Mouse (Mus musculus) CH12.LX (cell line): ENCODE results near the gene Rxfp1. TPM values are rescaled to one million over a fixed set of nuclear protein-coding genes. Genes with fewer than 3 reads are reported as not detected.

Experiments
- DNase-seq: peaks from one replicate; pipeline ENCODE4 v3.0.0-alpha.2; 2013; ENCODE audit errors: extremely low read depth
- H3K27ac ChIP-seq: 2 replicates; pipeline ENCODE4 v1.5.1; 2012; ENCODE audit warnings: low read depth, mild to moderate bottlenecking, control low read depth, moderate library complexity; ENCODE audit not compliant: insufficient read depth
- H3K27me3 ChIP-seq: replicated peaks from 2 replicates; pipeline ENCODE3; 2012; ENCODE audit warnings: inconsistent platforms
- H3K36me3 ChIP-seq, 2 experiments: replicated peaks in 1 of 2; 2 replicates each; pipeline versions ENCODE3 to v1.6.1; 2012; ENCODE audit warnings: inconsistent platforms in 1 of 2, low read length in 1 of 2, mild to moderate bottlenecking in 1 of 2, mixed read lengths in 1 of 2, moderate library complexity in 1 of 2; ENCODE audit not compliant: control insufficient read depth in 1 of 2, insufficient read depth in 1 of 2
- H3K4me1 ChIP-seq, 2 experiments: 2 replicates each; pipeline ENCODE4 v1.6.1; 2012; ENCODE audit warnings: inconsistent platforms in 1 of 2, moderate library complexity in 1 of 2; ENCODE audit not compliant: insufficient read depth in 2 of 2, control insufficient read depth in 1 of 2
- H3K4me2 ChIP-seq: 2 replicates; pipeline ENCODE4 v1.6.1; 2012; ENCODE audit warnings: low read depth, mild to moderate bottlenecking, control low read depth; ENCODE audit not compliant: poor library complexity, insufficient read depth, severe bottlenecking
- H3K4me3 ChIP-seq, 3 experiments: fragments of 150-350 bp in 1 of 3; sonication (generic) in 1 of 3; replicated peaks in 1 of 3; 2 replicates each; pipeline versions ENCODE3 to v1.5.1; 2011 to 2012; ENCODE audit warnings: low read depth in 2 of 3, low read length in 2 of 3, mild to moderate bottlenecking in 2 of 3, moderate library complexity in 2 of 3, control low read depth in 1 of 3, improper control_type of control experiment in 1 of 3, inconsistent platforms in 1 of 3, mixed read lengths in 1 of 3; ENCODE audit not compliant: poor library complexity in 1 of 3
- H3K79me2 ChIP-seq: replicated peaks from 2 replicates; pipeline ENCODE4 v1.6.1; 2012; ENCODE audit warnings: mild to moderate bottlenecking, moderate library complexity; ENCODE audit not compliant: control insufficient read depth, poor library complexity, insufficient read depth, severe bottlenecking; ENCODE audit errors: extremely low read depth
- H3K9ac ChIP-seq: 2 replicates; pipeline ENCODE4 v1.6.1; 2012; ENCODE audit warnings: low read depth, mild to moderate bottlenecking, control low read depth, moderate library complexity; ENCODE audit not compliant: insufficient read depth
- H3K9me3 ChIP-seq: replicated peaks from 2 replicates; pipeline ENCODE3; 2012; ENCODE audit warnings: low read length, inconsistent platforms, mixed read lengths
- GABPA ChIP-seq: IDR thresholded peaks from 2 replicates; pipeline ENCODE4 v1.6.1; 2012; ENCODE audit warnings: low read depth, low read length, improper control_type of control experiment, inconsistent platforms; ENCODE audit not compliant: insufficient replicate concordance
- JUN ChIP-seq: IDR thresholded peaks from 2 replicates; pipeline ENCODE4 v1.6.1; 2011; ENCODE audit warnings: low read depth, mild to moderate bottlenecking, low read length, improper control_type of control experiment, moderate library complexity; ENCODE audit not compliant: insufficient read depth
- JUND ChIP-seq: conservative IDR thresholded peaks from 2 replicates; pipeline ENCODE4 v1.6.1; 2011; ENCODE audit warnings: low read depth, low read length, improper control_type of control experiment
- NRF1 ChIP-seq: IDR thresholded peaks from 2 replicates; pipeline ENCODE4 v1.6.1; 2014; ENCODE audit warnings: low read depth, mild to moderate bottlenecking, inconsistent platforms, low read length, improper control_type of control experiment, moderate library complexity
- RAD21 ChIP-seq: IDR thresholded peaks from 2 replicates; pipeline ENCODE4 v1.6.1; 2011; ENCODE audit warnings: low read depth, mild to moderate bottlenecking, low read length, improper control_type of control experiment, moderate library complexity
- TBP ChIP-seq: conservative IDR thresholded peaks from 2 replicates; pipeline ENCODE4 v1.6.1; 2011; ENCODE audit warnings: low read depth, low read length, improper control_type of control experiment
- dilution Hi-C: fragments of 300-500 bp; cut with MboI; formaldehyde crosslinking; loops from 2 replicates; pipeline ENCODE4 v1.14.3; 2020; ENCODE audit warnings: low sequenced_read_pairs; ENCODE audit not compliant: extremely low pct_unique_long_range_greater_than_20kb, extremely low pct_ligation_motif_present
- in situ Hi-C: fragments of 300-500 bp; cut with MboI; formaldehyde crosslinking; loops from 3 replicates; pipeline ENCODE4 v1.14.3; 2019; ENCODE audit warnings: low sequenced_read_pairs, low pct_ligation_motif_present, low pct_unique_long_range_greater_than_20kb, mixed read lengths
- polyA plus RNA-seq: library from polyadenylated mRNA; unstranded; fragments of >175 nt; gene quantifications from 2 replicates; pipeline ENCODE4 v1.2.1, GENCODE M21; 2012; ENCODE audit warnings: low read depth; ENCODE audit not compliant: insufficient read length
- total RNA-seq, 2 experiments: library from RNA; depleted of rRNA; stranded (reverse); fragments of 300-350 nt in 1 of 2; fragments of >200 nt in 1 of 2; gene quantifications; 2 replicates each; pipeline ENCODE4 v1.2.3; 2012 to 2014

Gene Rxfp1
- total and polyA plus RNA-seq, 3 experiments: 0.08 to 0.87 (median 0.68) TPM

DNA sequence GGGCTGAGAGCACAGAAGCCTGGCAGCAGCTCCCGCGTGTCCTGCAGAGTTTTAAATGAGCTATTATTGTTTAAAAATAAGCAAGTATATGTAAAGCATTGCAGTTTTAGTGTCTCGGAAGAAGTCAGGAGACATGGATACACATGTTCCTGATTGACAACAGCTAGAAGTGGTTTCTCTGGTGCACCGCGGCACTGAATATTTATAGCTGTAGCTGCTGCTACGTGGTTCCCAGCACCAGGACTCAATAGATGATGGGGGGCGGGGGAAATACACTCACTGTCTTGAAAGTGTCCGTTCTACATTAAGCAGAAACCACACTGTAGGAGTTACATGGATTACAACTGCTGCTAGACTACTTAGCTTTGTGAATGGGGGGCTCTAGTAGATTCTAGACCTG, 54.2 kb downstream of the Rxfp1 start:
- Histone ChIP-seq H3K4me2 (no peak overlapping the region), H3K9me3 (peaks cover 5% of the 10 kb centered on the region), H3K27me3 (no peaks in the 10 kb centered on the region), H3K36me3 (no peaks in the 10 kb centered on the region), H3K4me3 (no peak overlapping the region), H3K9ac (no peak overlapping the region), H3K27ac (no peak overlapping the region), H3K79me2 (no peaks in the 10 kb centered on the region), H3K4me1 (0 out of 4 replicates have a peak, but pooled peaks cover 0 to 2% of the 10 kb centered on the region in 2 experiments)
- in situ Hi-C loops (no loop called here), dilution Hi-C loops (no loop called here)
- TF ChIP-seq JUND: no peak
- DNase-seq: no peak

DNA sequence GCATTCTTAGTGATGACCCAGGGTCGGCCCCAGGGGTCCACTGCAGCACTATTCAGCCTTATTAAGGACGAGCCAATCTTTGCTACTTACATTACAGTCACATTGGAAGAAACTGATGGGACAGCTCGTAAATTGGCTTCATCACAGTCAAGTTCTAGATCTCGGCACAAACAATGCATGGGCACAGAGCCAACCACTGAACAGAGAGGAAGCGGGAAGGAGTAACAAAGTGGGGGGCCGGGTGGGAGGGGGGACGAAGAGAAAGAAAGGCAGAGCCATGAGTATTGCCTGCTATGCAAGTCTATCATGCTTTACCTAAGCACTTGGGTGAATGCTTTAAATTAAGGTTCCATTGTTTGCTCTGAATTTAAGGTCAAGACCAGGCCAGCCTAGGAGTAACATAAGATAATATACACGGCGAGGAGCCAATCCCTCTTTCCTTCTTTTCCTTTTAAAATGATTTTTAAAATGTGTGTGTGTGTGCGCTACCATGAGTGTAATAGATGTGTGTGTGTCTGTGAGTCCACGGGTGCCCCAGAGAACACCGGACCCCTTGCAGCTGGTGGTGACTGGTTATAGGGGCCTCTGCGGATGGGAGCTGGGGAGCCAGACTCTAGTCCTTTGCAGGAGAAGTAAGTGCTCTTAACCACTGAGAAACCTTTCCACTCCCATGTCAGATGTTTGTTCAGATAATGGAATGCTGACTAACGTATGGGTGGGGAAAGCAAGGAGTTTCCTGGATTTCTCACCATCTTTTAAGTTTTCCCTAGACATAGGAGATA, 55.1 kb downstream of the Rxfp1 start:
- Histone ChIP-seq H3K4me3 (no peak overlapping the region), H3K4me2 (no peak overlapping the region), H3K9me3 (peaks cover 5% of the 10 kb centered on the region), H3K27ac (no peak overlapping the region), H3K4me1 (0 out of 4 replicates have a peak, but pooled peaks cover 0 to 6% of the 10 kb centered on the region in 2 experiments), H3K36me3 (no peaks in the 10 kb centered on the region), H3K9ac (no peak overlapping the region), H3K27me3 (no peaks in the 10 kb centered on the region), H3K79me2 (no peaks in the 10 kb centered on the region)
- TF ChIP-seq RAD21 (no peak), GABPA (no peak), JUN (no peak)
- in situ Hi-C loops: no loop called here
- DNase-seq: no peak
- dilution Hi-C loops: no loop called here

- Histone ChIP-seq H3K27me3 (no peaks in the 10 kb centered on the region), H3K79me2 (no peaks in the 10 kb centered on the region), H3K4me1 (0 out of 4 replicates have a peak, but pooled peaks cover 0 to 6% of the 10 kb centered on the region in 2 experiments), H3K4me2 (no peak overlapping the region), H3K9me3 (no peaks in the 10 kb centered on the region), H3K27ac (no peak overlapping the region), H3K36me3 (no peaks in the 10 kb centered on the region), H3K4me3 (no peak overlapping the region), H3K9ac (no peak overlapping the region)
- in situ Hi-C loops (no loop called here), dilution Hi-C loops (no loop called here)
- DNase-seq: no peak
- TF ChIP-seq NRF1: no peak
- no peak for TF ChIP-seq TBP
Observed at GRCm38 (mm10) chr3:79676411-79676810, 61.3 kb downstream of the Rxfp1 start.
